Mouse (Mus musculus): ENCODE results near the gene Atxn1l. TPM values are rescaled to one million over a fixed set of nuclear protein-coding genes. Genes with fewer than 3 reads are reported as not detected.

The Atxn1l gene
- polyA plus RNA-seq, 1 experiment from 2014 or later = 7.5 TPM

- Histone ChIP-seq H3K4me1 (replicated peaks; ENCODE audit: control insufficient read depth, insufficient read depth, low read length) (peaks cover 13% of the 10 kb centered on the region), H3K4me3 (ENCODE audit: low read depth, low read length) (peak overlapping the region; percentile 94), H3K4me2 (peak overlapping the region; percentile 87), H3K9ac (ENCODE audit: low read depth, low read length) (no peak overlapping the region), H3K27me3 (replicated peaks; ENCODE audit: control insufficient read depth, insufficient read depth, low read length) (no peaks in the 10 kb centered on the region), H3K9me3 (ENCODE audit: control insufficient read depth, low read length) (no peaks in the 10 kb centered on the region), H3K36me3 (ENCODE audit: control insufficient read depth, insufficient read depth, low read length) (peaks cover 13% of the 10 kb centered on the region), H3K27ac (ENCODE audit: low read depth, low read length) (no peak overlapping the region)
- ATAC-seq (replicated peaks; ENCODE audit: low FRiP score) (peak; percentile 48), DNase-seq (ENCODE audit: low spot score) (peak; percentile 66)
- 33% methylated on average over 2 of the region's 2 CpGs for WGBS
Observed at GRCm38 (mm10) chr8:109706874-109707237, 30.7 kb downstream of the Atxn1l start.

- Histone ChIP-seq H3K36me3 (ENCODE audit: control insufficient read depth, insufficient read depth, low read length) (peaks cover 13% of the 10 kb centered on the region), H3K9me3 (ENCODE audit: control insufficient read depth, low read length) (no peaks in the 10 kb centered on the region), H3K4me3 (ENCODE audit: low read depth, low read length) (peak overlapping the region; percentile 94), H3K27me3 (replicated peaks; ENCODE audit: control insufficient read depth, insufficient read depth, low read length) (no peaks in the 10 kb centered on the region), H3K4me2 (peak overlapping the region; percentile 87), H3K27ac (ENCODE audit: low read depth, low read length) (peak overlapping the region; percentile 92), H3K9ac (ENCODE audit: low read depth, low read length) (peak overlapping the region; percentile 96), H3K4me1 (replicated peaks; ENCODE audit: control insufficient read depth, insufficient read depth, low read length) (peaks cover 13% of the 10 kb centered on the region)
- peak; percentile 39 for DNase-seq (ENCODE audit: low spot score)
- ATAC-seq (replicated peaks; ENCODE audit: low FRiP score) = peak; percentile 36
- 3% methylated on average over 29 of the region's 30 CpGs for WGBS
Observed at GRCm38 (mm10) chr8:109706076-109706873, 31.3 kb downstream of the Atxn1l start.

GRCm38 (mm10) chr8:109705320-109706075 is 32.0 kb downstream of the Atxn1l start, which contains the start of gene Zfp821:
TSS of gene Zfp821 (plus strand) at chr8:109705546.
- peak within 1 kb of the TSS; percentile 96 for H3K9ac ChIP-seq (ENCODE audit: low read depth, low read length)
- ATAC-seq (replicated peaks; ENCODE audit: low FRiP score) = peak; percentile 90
- under 1% methylated on average over 70 of the region's 100 CpGs for WGBS

GRCm38 (mm10) chr8:109704565-109705319 is 32.8 kb downstream of the Atxn1l start:
- ATAC-seq (replicated peaks; ENCODE audit: low FRiP score) (peak; percentile 22), DNase-seq (ENCODE audit: low spot score) (no peak)
- H3K4me1 ChIP-seq (replicated peaks; ENCODE audit: control insufficient read depth, insufficient read depth, low read length) = peaks cover 13% of the 10 kb centered on the region
- peak overlapping the region; percentile 27; the same call in 1 of the 2 replicates for H3K9ac ChIP-seq (ENCODE audit: low read depth, low read length)
- H3K27me3 ChIP-seq (replicated peaks; ENCODE audit: control insufficient read depth, insufficient read depth, low read length) = no peaks in the 10 kb centered on the region
- peaks cover 13% of the 10 kb centered on the region for H3K36me3 ChIP-seq (ENCODE audit: control insufficient read depth, insufficient read depth, low read length)
- peak overlapping the region; percentile 87 for H3K4me2 ChIP-seq
- H3K27ac ChIP-seq (ENCODE audit: low read depth, low read length) = 0 out of 2 replicates have a peak overlapping the region, but pooled peaks have one; percentile 92
- H3K9me3 ChIP-seq (ENCODE audit: control insufficient read depth, low read length) = no peaks in the 10 kb centered on the region
- 7% methylated on average over 24 of the region's 24 CpGs for WGBS
- peak overlapping the region; percentile 94 for H3K4me3 ChIP-seq (ENCODE audit: low read depth, low read length)

More at GRCm38 (mm10) chr8:109705320-109706075, 32.0 kb downstream of the Atxn1l start, which contains the start of gene Zfp821:
- Histone ChIP-seq H3K4me2 (peak within 1 kb of the TSS; percentile 87), H3K4me1 (replicated peaks; ENCODE audit: control insufficient read depth, insufficient read depth, low read length) (peaks cover 13% of the 10 kb centered on the region), H3K27me3 (replicated peaks; ENCODE audit: control insufficient read depth, insufficient read depth, low read length) (no peaks in the 10 kb centered on the region), H3K36me3 (ENCODE audit: control insufficient read depth, insufficient read depth, low read length) (peaks cover 13% of the 10 kb centered on the region), H3K9me3 (ENCODE audit: control insufficient read depth, low read length) (no peaks in the 10 kb centered on the region), H3K4me3 (ENCODE audit: low read depth, low read length) (peak within 1 kb of the TSS; percentile 94), H3K27ac (ENCODE audit: low read depth, low read length) (peak within 1 kb of the TSS; percentile 92)
- DNase-seq (ENCODE audit: low spot score) = peak; percentile 90

GRCm38 (mm10) chr8:109698477-109698876 is 39.1 kb downstream of the Atxn1l start:
- Histone ChIP-seq H3K4me1 (replicated peaks; ENCODE audit: control insufficient read depth, insufficient read depth, low read length) (no peaks in the 10 kb centered on the region; the same call in 1 of the 2 replicates), H3K27ac (ENCODE audit: low read depth, low read length) (no peak overlapping the region), H3K9me3 (ENCODE audit: control insufficient read depth, low read length) (no peaks in the 10 kb centered on the region), H3K4me2 (no peak overlapping the region), H3K27me3 (replicated peaks; ENCODE audit: control insufficient read depth, insufficient read depth, low read length) (no peaks in the 10 kb centered on the region), H3K9ac (ENCODE audit: low read depth, low read length) (no peak overlapping the region), H3K36me3 (ENCODE audit: control insufficient read depth, insufficient read depth, low read length) (no peaks in the 10 kb centered on the region), H3K4me3 (ENCODE audit: low read depth, low read length) (no peak overlapping the region)
- 72% methylated on average over 3 of the region's 3 CpGs for WGBS
- DNase-seq (ENCODE audit: low spot score) (no peak), ATAC-seq (replicated peaks; ENCODE audit: low FRiP score) (no peak)

- H3K36me3 ChIP-seq (ENCODE audit: control insufficient read depth, insufficient read depth, low read length) = no peaks in the 10 kb centered on the region
- H3K9me3 ChIP-seq (ENCODE audit: control insufficient read depth, low read length) = no peaks in the 10 kb centered on the region
- no peak overlapping the region for H3K27ac ChIP-seq (ENCODE audit: low read depth, low read length)
- H3K4me2 ChIP-seq = no peak overlapping the region
- H3K4me1 ChIP-seq (replicated peaks; ENCODE audit: control insufficient read depth, insufficient read depth, low read length) = no peaks in the 10 kb centered on the region; the same call in 1 of the 2 replicates
- DNase-seq (ENCODE audit: low spot score) (no peak), ATAC-seq (replicated peaks; ENCODE audit: low FRiP score) (no peak)
- 76% methylated on average over 1 of the region's 1 CpGs for WGBS
- H3K4me3 ChIP-seq (ENCODE audit: low read depth, low read length) = no peak overlapping the region
- H3K9ac ChIP-seq (ENCODE audit: low read depth, low read length) = no peak overlapping the region
- no peaks in the 10 kb centered on the region for H3K27me3 ChIP-seq (replicated peaks; ENCODE audit: control insufficient read depth, insufficient read depth, low read length)
Observed at GRCm38 (mm10) chr8:109697754-109698153, 39.8 kb downstream of the Atxn1l start.

- ATAC-seq (replicated peaks; ENCODE audit: low FRiP score) = no peak
- Histone ChIP-seq H3K27me3 (replicated peaks; ENCODE audit: control insufficient read depth, insufficient read depth, low read length) (no peaks in the 10 kb centered on the region), H3K27ac (ENCODE audit: low read depth, low read length) (no peak overlapping the region), H3K4me3 (ENCODE audit: low read depth, low read length) (peak overlapping the region; percentile 99; the same call in 1 of the 2 replicates), H3K36me3 (ENCODE audit: control insufficient read depth, insufficient read depth, low read length) (no peaks in the 10 kb centered on the region), H3K4me2 (peak overlapping the region; percentile 70), H3K9ac (ENCODE audit: low read depth, low read length) (no peak overlapping the region), H3K4me1 (replicated peaks; ENCODE audit: control insufficient read depth, insufficient read depth, low read length) (peaks cover 12% of the 10 kb centered on the region; the same call in 1 of the 2 replicates), H3K9me3 (ENCODE audit: control insufficient read depth, low read length) (no peaks in the 10 kb centered on the region)
- 57% methylated on average over 6 of the region's 6 CpGs for WGBS
- no peak for DNase-seq (ENCODE audit: low spot score)
Observed at GRCm38 (mm10) chr8:109694154-109694553, 43.4 kb downstream of the Atxn1l start.

All from liver, embryonic 11.5 days (tissue).